Mouse (Mus musculus): ENCODE data around the gene Gm17018. TPM values are rescaled to one million over a fixed set of nuclear protein-coding genes. Genes with fewer than 3 reads are reported as not detected.

Gene Gm17018
- polyA plus RNA-seq (2017; shearing (Covaris generic)), result 57.8 TPM

GRCm38 (mm10) chr19:45560153-45560890 is at the start of gene Gm17018, which contains the start of gene Poll:
TSS of gene Gm17018 (plus strand) at chr19:45560615.
TSS of gene Poll (minus strand) at chr19:45560531.

Other genes with a start within 250 kb of the Gm17018 start
- gene Btrc, start 196.9 kb upstream of the Gm17018 start, polyA plus RNA-seq (2017; shearing (Covaris generic)), result 35.5 TPM
- gene Poll, start 84 bp upstream of the Gm17018 start, polyA plus RNA-seq (2017; shearing (Covaris generic)), result 15.5 TPM
- gene Fbxw4, start 99.7 kb downstream of the Gm17018 start, polyA plus RNA-seq (2017; shearing (Covaris generic)), result 8.5 TPM
- not detected for gene Fgf8, start 182.3 kb downstream of the Gm17018 start, polyA plus RNA-seq (2017; shearing (Covaris generic))
- 38.1 TPM for gene Npm3, start 189.0 kb downstream of the Gm17018 start, polyA plus RNA-seq (2017; shearing (Covaris generic))
- gene Mgea5, start 223.2 kb downstream of the Gm17018 start, polyA plus RNA-seq (2017; shearing (Covaris generic)), result 128 TPM

Measured in activated CD4-positive, CD25-positive, alpha-beta regulatory T cell, adult 9 weeks (primary cell).